Mouse (Mus musculus) liver, adult 2 months (tissue): ENCODE results near the gene Chst3. TPM values are rescaled to one million over a fixed set of nuclear protein-coding genes. Genes with fewer than 3 reads are reported as not detected.
"Not testable (repeated sequence)": the region's sequence is repeated elsewhere in the genome, so short reads cannot be mapped to it uniquely, and the experiment has no call there.

Source experiments
- DNase-seq: peaks from one replicate; pipeline ENCODE4 v3.0.0-alpha.2; 2011; ENCODE audit warnings: low read depth, low spot score; ENCODE audit errors: extremely low read depth
- H3K27ac ChIP-seq: fragments of 200-500 bp; replicated peaks from 2 replicates; pipeline ENCODE4 v1.5.1; 2012; ENCODE audit warnings: low read depth, mild to moderate bottlenecking, control low read depth, inconsistent platforms, low read length; ENCODE audit not compliant: insufficient read depth
- H3K27me3 ChIP-seq: fragments of 200-500 bp; 2 replicates; pipeline ENCODE4 v1.6.1; 2012; ENCODE audit warnings: mild to moderate bottlenecking, moderate library complexity, low read length, inconsistent platforms; ENCODE audit not compliant: control insufficient read depth, insufficient read depth
- H3K36me3 ChIP-seq: fragments of 200-500 bp; 2 replicates; pipeline ENCODE4 v1.6.1; 2012; ENCODE audit warnings: low read length, inconsistent platforms; ENCODE audit not compliant: control insufficient read depth, insufficient read depth
- H3K4me1 ChIP-seq: fragments of 200-500 bp; 2 replicates; pipeline ENCODE4 v1.6.1; 2011; ENCODE audit warnings: low read length; ENCODE audit not compliant: control insufficient read depth, insufficient read depth
- H3K4me3 ChIP-seq: fragments of 200-500 bp; 2 replicates; pipeline ENCODE4 v1.5.1; 2011; ENCODE audit warnings: low read depth, mild to moderate bottlenecking, control low read depth, low read length, moderate library complexity; ENCODE audit not compliant: insufficient read depth
- H3K79me2 ChIP-seq: fragments of 200-500 bp; 2 replicates; pipeline ENCODE4 v1.6.1; 2012; ENCODE audit warnings: inconsistent platforms, mild to moderate bottlenecking, low read length, moderate library complexity; ENCODE audit not compliant: control insufficient read depth, insufficient read depth
- H3K9ac ChIP-seq: fragments of 200-500 bp; 2 replicates; pipeline ENCODE4 v1.6.1; 2012; ENCODE audit warnings: low read depth, mild to moderate bottlenecking, control low read depth, inconsistent platforms, low read length
- CTCF ChIP-seq: fragments of 200-500 bp; IDR thresholded peaks from 2 replicates; pipeline ENCODE4 v1.5.1; 2011; ENCODE audit warnings: low read depth, low read length, control low read depth
- POLR2A ChIP-seq: fragments of 200-500 bp; IDR thresholded peaks from 2 replicates; pipeline ENCODE4 v1.6.1; 2011; ENCODE audit warnings: low read length, control low read depth; ENCODE audit not compliant: insufficient read depth; ENCODE audit errors: extremely low read depth
- WGBS: fragments of 180-500 bp; shearing (Covaris S2); methylation state at CpG from one replicate; pipeline ENCODE4 v1.1.7; 2018; 5-methylcytosine and 5-hydroxymethylcytosine counted together
- polyA plus RNA-seq: library from polyadenylated mRNA; depleted of rRNA; stranded (reverse); fragments of >200 nt; gene quantifications from 2 replicates; pipeline ENCODE4 v1.2.3, GENCODE M21; 2012
- total RNA-seq: library from RNA; depleted of rRNA; stranded (reverse); fragments of >200 nt; gene quantifications from 2 replicates; pipeline ENCODE4 v1.2.3, GENCODE M21; 2014

The Chst3 gene
- total and polyA plus RNA-seq, 2 experiments: 0.09 to 0.43 TPM

- TF ChIP-seq CTCF: no peak
- TF ChIP-seq POLR2A: no peak
- peaks cover 6% of the 10 kb centered on the region; the same call in 1 of the 2 replicates for H3K27me3 ChIP-seq
- WGBS: 83% methylated on average over 6 of the region's 6 CpGs
- DNase-seq: no peak
- no peak overlapping the region for H3K9ac ChIP-seq
- no peak overlapping the region for H3K4me3 ChIP-seq
- H3K27ac ChIP-seq: no peak overlapping the region
- no peaks in the 10 kb centered on the region for H3K4me1 ChIP-seq
- H3K79me2 ChIP-seq: no peaks in the 10 kb centered on the region
- H3K36me3 ChIP-seq: no peaks in the 10 kb centered on the region
These were observed 29.4 kb downstream of the Chst3 start for GRCm38 (mm10) chr10:60189534-60190186.

- Histone ChIP-seq H3K27ac (no peak overlapping the region), H3K4me1 (no peaks in the 10 kb centered on the region), H3K36me3 (no peaks in the 10 kb centered on the region), H3K9ac (no peak overlapping the region), H3K79me2 (no peaks in the 10 kb centered on the region), H3K4me3 (no peak overlapping the region), H3K27me3 (peaks cover 6% of the 10 kb centered on the region; the same call in 1 of the 2 replicates)
- no peak for DNase-seq
- 45% methylated on average over 44 of the region's 44 CpGs for WGBS
- TF ChIP-seq CTCF (no peak), POLR2A (no peak)
These were observed 32.7 kb downstream of the Chst3 start for GRCm38 (mm10) chr10:60186191-60186945.

GRCm38 (mm10) chr10:60185023-60185709 lies 33.9 kb downstream of the Chst3 start:
- Histone ChIP-seq H3K79me2 (no peaks in the 10 kb centered on the region), H3K27me3 (peaks cover 6% of the 10 kb centered on the region; the same call in 1 of the 2 replicates), H3K36me3 (no peaks in the 10 kb centered on the region), H3K27ac (no peak overlapping the region), H3K4me1 (no peaks in the 10 kb centered on the region), H3K4me3 (no peak overlapping the region), H3K9ac (no peak overlapping the region)
- DNase-seq: no peak
- no peak for TF ChIP-seq POLR2A
- TF ChIP-seq CTCF: no peak
- WGBS: 75% methylated on average over 10 of the region's 10 CpGs

GRCm38 (mm10) chr10:60175306-60175705 lies 43.8 kb downstream of the Chst3 start:
- not testable (repeated sequence) for H3K4me3 ChIP-seq, H3K27me3 ChIP-seq, H3K27ac ChIP-seq, H3K4me1 ChIP-seq, DNase-seq, H3K9ac ChIP-seq, H3K36me3 ChIP-seq, H3K79me2 ChIP-seq
- WGBS: 85% methylated on average over 9 of the region's 9 CpGs

- no peaks in the 10 kb centered on the region for H3K79me2 ChIP-seq
- no peak overlapping the region for H3K4me3 ChIP-seq
- 60% methylated on average over 3 of the region's 3 CpGs for WGBS
- no peak overlapping the region for H3K9ac ChIP-seq
- DNase-seq: no peak
- no peaks in the 10 kb centered on the region for H3K27me3 ChIP-seq
- H3K27ac ChIP-seq: no peak overlapping the region
- H3K4me1 ChIP-seq: no peaks in the 10 kb centered on the region
- H3K36me3 ChIP-seq: no peaks in the 10 kb centered on the region
- TF ChIP-seq CTCF (no peak), POLR2A (no peak)
These were observed 44.6 kb downstream of the Chst3 start for GRCm38 (mm10) chr10:60174506-60174905.
